Mouse (Mus musculus) brain, embryonic 14.5 days (tissue): ENCODE measurements at regions not wholly inside any gene's neighbourhood (a gene's known extent, or its start where the extent isn't known, plus 50 kb on each side); places are given as distances from the start of the nearest gene placed in this dataset.

Source experiments
- DNase-seq: peaks from one replicate; pipeline ENCODE4 v3.0.0-alpha.2; 2011; ENCODE audit warnings: low read depth
- CTCF ChIP-seq: fragments of 200-500 bp; IDR thresholded peaks from 2 replicates; pipeline ENCODE4 v1.5.1; 2012; ENCODE audit warnings: inconsistent platforms, mild to moderate bottlenecking, moderate library complexity, borderline replicate concordance; ENCODE audit not compliant: insufficient read depth, insufficient read length; ENCODE audit errors: extremely low read depth
- POLR2A ChIP-seq: fragments of 200-500 bp; IDR thresholded peaks from 2 replicates; pipeline ENCODE4 v1.6.1; 2012; ENCODE audit warnings: mild to moderate bottlenecking, inconsistent platforms, borderline replicate concordance; ENCODE audit not compliant: poor library complexity, insufficient read depth, insufficient read length, severe bottlenecking; ENCODE audit errors: extremely low read depth

GRCm38 (mm10) chr3:42892016-42892699 lies 1149.7 kb downstream of the D3Ertd751e start:
- DNase-seq = peak; percentile 90
- TF ChIP-seq CTCF (no peak), POLR2A (no peak)

GRCm38 (mm10) chr3:42895787-42896186 lies 1153.4 kb downstream of the D3Ertd751e start:
- no peak for TF ChIP-seq POLR2A
- TF ChIP-seq CTCF = no peak
- peak; percentile 82 for DNase-seq

- TF ChIP-seq CTCF (no peak), POLR2A (no peak)
- DNase-seq = no peak
These were observed 1155.5 kb downstream of the D3Ertd751e start for GRCm38 (mm10) chr3:42897936-42898335.

GRCm38 (mm10) chr3:42898934-42899333 lies 1156.5 kb downstream of the D3Ertd751e start:
- no peak for DNase-seq
- TF ChIP-seq CTCF = no peak
- no peak for TF ChIP-seq POLR2A

GRCm38 (mm10) chr3:42900984-42901383 lies 1158.6 kb downstream of the D3Ertd751e start:
- DNase-seq = no peak
- no peak for TF ChIP-seq POLR2A
- TF ChIP-seq CTCF = no peak

- no peak for DNase-seq
- no peak for TF ChIP-seq POLR2A
- no peak for TF ChIP-seq CTCF
These were observed 1163.8 kb downstream of the D3Ertd751e start for GRCm38 (mm10) chr3:42906246-42906645.

- DNase-seq = peak; percentile 91
- no peak for TF ChIP-seq POLR2A
- TF ChIP-seq CTCF = no peak
These were observed 1166.0 kb downstream of the D3Ertd751e start for GRCm38 (mm10) chr3:42908404-42908803.

- no peak for TF ChIP-seq CTCF
- no peak for TF ChIP-seq POLR2A
- no peak for DNase-seq
These were observed 1172.7 kb downstream of the D3Ertd751e start for GRCm38 (mm10) chr3:42915146-42915545.

GRCm38 (mm10) chr3:42935418-42935817 lies 1193.0 kb downstream of the D3Ertd751e start:
- TF ChIP-seq POLR2A (no peak), CTCF (no peak)
- DNase-seq = peak; percentile 44

- peak; percentile 88 for DNase-seq
- no peak for TF ChIP-seq POLR2A
- no peak for TF ChIP-seq CTCF
These were observed 1234.7 kb downstream of the D3Ertd751e start for GRCm38 (mm10) chr3:42977066-42977465.
